ENCODE assay signal across 39 mouse cellular contexts in genomic region chr6:138045364-138045763, GRCm38 (mm10). TPM values are rescaled to one million over a fixed set of nuclear protein-coding genes. Genes with fewer than 3 reads are reported as not detected.
"Had no signal": no experiment of that assay in that cellular context is flagged by ENCODE, and none has a peak within 500 bp of the region (broad histone marks: within the 10 kb centered on the region; RNA-seq: fewer than 3 reads in every experiment).

No protein-coding gene starts in this region.

- ATAC-seq: liver, embryonic 12.5 days; liver, postnatal 0 days; lung, postnatal 0 days; midbrain, embryonic 13.5 days; midbrain, embryonic 16.5 days had no signal

- H3K4me3 ChIP-seq: left cerebral cortex, adult 2 months; limb, embryonic 10.5 days; limb, embryonic 12.5 days; limb, embryonic 13.5 days; limb, embryonic 15.5 days; liver, embryonic 12.5 days; liver, embryonic 13.5 days; liver, embryonic 15.5 days; lung, embryonic 15.5 days; megakaryocyte, embryonic 14.5 days; midbrain, embryonic 10.5 days; midbrain, embryonic 12.5 days; midbrain, embryonic 13.5 days; myocyte; neural tube, embryonic 12.5 days had no signal

- H3K36me3 ChIP-seq: limb, embryonic 10.5 days; limb, embryonic 12.5 days; limb, embryonic 13.5 days; limb, embryonic 15.5 days; liver, embryonic 12.5 days; liver, embryonic 13.5 days; liver, embryonic 15.5 days; lung, embryonic 15.5 days; midbrain, embryonic 10.5 days; midbrain, embryonic 12.5 days; midbrain, embryonic 13.5 days; neural tube, embryonic 12.5 days had no signal

- H3K27ac ChIP-seq: left cerebral cortex, adult 2 months; limb, embryonic 10.5 days; limb, embryonic 12.5 days; limb, embryonic 13.5 days; limb, embryonic 15.5 days; liver, embryonic 12.5 days; liver, embryonic 13.5 days; liver, embryonic 14.5 days; liver, embryonic 15.5 days; lung, embryonic 15.5 days; macrophage; midbrain, embryonic 10.5 days; midbrain, embryonic 12.5 days; midbrain, embryonic 13.5 days; neural tube, embryonic 12.5 days had no signal

- H3K4me2 ChIP-seq: limb, embryonic 12.5 days; limb, embryonic 13.5 days; limb, embryonic 15.5 days; liver, embryonic 11.5 days; liver, embryonic 12.5 days; liver, embryonic 13.5 days; liver, embryonic 15.5 days; lung, embryonic 14.5 days; lung, embryonic 15.5 days; midbrain, embryonic 12.5 days; midbrain, embryonic 13.5 days; neural tube, embryonic 12.5 days had no signal

- DNase-seq: left cerebral cortex, postnatal 4 days; liver; liver, embryonic 13.5 days; liver, postnatal 0 days; lung, adult 2 months; lung, embryonic 14.5 days; lung, postnatal 10 days; lung, postnatal 14 days; lung, postnatal 36 days; lung, postnatal 4 days; midbrain, embryonic 14.5 days had no signal

- H3K9me3 ChIP-seq: limb, embryonic 10.5 days; limb, embryonic 13.5 days; limb, embryonic 15.5 days; liver, embryonic 15.5 days; lung, embryonic 15.5 days; midbrain, embryonic 10.5 days; midbrain, embryonic 13.5 days had no signal

- H3K27me3 ChIP-seq: limb, embryonic 12.5 days; limb, embryonic 13.5 days; limb, embryonic 15.5 days; liver, embryonic 12.5 days; liver, embryonic 13.5 days; liver, embryonic 15.5 days; lung, embryonic 15.5 days; megakaryocyte, embryonic 14.5 days; midbrain, embryonic 12.5 days; midbrain, embryonic 13.5 days; neural tube, embryonic 12.5 days had no signal

- H3K9ac ChIP-seq: limb, embryonic 12.5 days; limb, embryonic 13.5 days; limb, embryonic 15.5 days; liver, embryonic 12.5 days; liver, embryonic 13.5 days; liver, embryonic 14.5 days; liver, embryonic 15.5 days; liver, postnatal 0 days; lung, embryonic 14.5 days; lung, embryonic 15.5 days; midbrain, embryonic 12.5 days; midbrain, embryonic 13.5 days; neural tube, embryonic 12.5 days had no signal

- H3K4me1 ChIP-seq: limb, embryonic 10.5 days; limb, embryonic 12.5 days; limb, embryonic 13.5 days; limb, embryonic 15.5 days; liver, embryonic 12.5 days; liver, embryonic 13.5 days; liver, embryonic 15.5 days; lung, embryonic 15.5 days; megakaryocyte, embryonic 14.5 days; midbrain, embryonic 10.5 days; midbrain, embryonic 12.5 days; midbrain, embryonic 13.5 days; neural tube, embryonic 12.5 days had no signal

RNA-seq across cellular contexts. Expression of gene Slc15a5, which starts 34.4 kb away (rescaled TPM):
- total RNA-seq: left cerebral cortex, adult 18-20 months; left cerebral cortex, postnatal 10 days; left cerebral cortex, postnatal 36 days; left cerebral cortex, postnatal 4 days; megakaryocyte-erythroid progenitor cell, adult 5-6 weeks; monocyte, adult 5-6 weeks had no signal
- polyA plus RNA-seq: limb, embryonic 10.5 days; limb, embryonic 11.5 days; limb, embryonic 12.5 days; limb, embryonic 13.5 days; limb, embryonic 15.5 days; liver, embryonic 11.5 days; liver, embryonic 12.5 days; liver, embryonic 13.5 days; liver, embryonic 14.5 days; liver, embryonic 15.5 days; liver, embryonic 16.5 days; liver, postnatal 0 days; lung, embryonic 14.5 days; lung, embryonic 15.5 days; lung, embryonic 16.5 days; lung, postnatal 0 days; macrophage; midbrain, embryonic 10.5 days; midbrain, embryonic 12.5 days; midbrain, embryonic 13.5 days; myocyte; neural tube, embryonic 11.5 days had no signal
